Mouse (Mus musculus): ENCODE measurements around the gene Wwp2. TPM values are rescaled to one million over a fixed set of nuclear protein-coding genes. Genes with fewer than 3 reads are reported as not detected.

The Wwp2 gene
- total RNA-seq, 2 experiments from 2014 or later = 15.2 to 23.4 TPM

DNA sequence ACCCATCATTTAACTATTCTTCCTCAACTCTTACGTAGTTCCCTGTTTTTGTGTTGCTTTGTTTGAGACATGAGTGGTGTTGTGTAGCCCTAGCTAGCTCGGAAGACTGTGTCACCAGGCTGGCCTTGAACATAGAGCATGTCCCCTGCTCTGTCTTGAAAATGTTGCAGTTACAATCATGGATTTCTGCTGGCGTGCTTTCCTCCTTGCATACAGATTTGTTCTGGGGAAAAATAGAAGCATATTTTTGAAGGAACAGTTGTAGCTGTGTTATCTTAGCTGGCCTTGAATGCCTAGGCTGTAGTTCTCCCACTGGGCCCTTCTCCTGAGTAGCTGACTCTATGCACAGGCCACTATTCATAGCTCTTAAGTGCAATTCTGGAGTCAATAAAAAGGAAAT is 74.6 kb downstream of the Wwp2 start:
- no peak for DNase-seq

DNA sequence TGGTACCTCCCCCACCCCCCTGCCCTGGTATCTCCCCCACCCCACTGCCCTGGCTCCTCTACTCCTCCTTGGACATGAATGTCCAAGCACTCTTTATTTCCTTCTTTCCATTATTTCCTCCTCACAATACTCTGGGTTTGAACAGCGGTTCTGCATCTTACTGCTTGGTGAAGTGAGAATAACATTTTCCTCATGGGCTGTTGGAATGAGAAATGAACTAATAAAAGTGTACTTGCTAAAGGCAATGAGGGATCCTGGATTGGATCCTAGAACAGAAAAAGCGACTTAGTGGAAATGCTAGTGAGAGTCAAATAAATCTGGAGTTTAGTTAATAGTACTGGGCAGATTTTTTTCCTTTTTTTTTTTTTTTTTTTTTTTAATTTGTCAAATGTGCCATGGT is 77.1 kb downstream of the Wwp2 start:
- DNase-seq = no peak

DNA sequence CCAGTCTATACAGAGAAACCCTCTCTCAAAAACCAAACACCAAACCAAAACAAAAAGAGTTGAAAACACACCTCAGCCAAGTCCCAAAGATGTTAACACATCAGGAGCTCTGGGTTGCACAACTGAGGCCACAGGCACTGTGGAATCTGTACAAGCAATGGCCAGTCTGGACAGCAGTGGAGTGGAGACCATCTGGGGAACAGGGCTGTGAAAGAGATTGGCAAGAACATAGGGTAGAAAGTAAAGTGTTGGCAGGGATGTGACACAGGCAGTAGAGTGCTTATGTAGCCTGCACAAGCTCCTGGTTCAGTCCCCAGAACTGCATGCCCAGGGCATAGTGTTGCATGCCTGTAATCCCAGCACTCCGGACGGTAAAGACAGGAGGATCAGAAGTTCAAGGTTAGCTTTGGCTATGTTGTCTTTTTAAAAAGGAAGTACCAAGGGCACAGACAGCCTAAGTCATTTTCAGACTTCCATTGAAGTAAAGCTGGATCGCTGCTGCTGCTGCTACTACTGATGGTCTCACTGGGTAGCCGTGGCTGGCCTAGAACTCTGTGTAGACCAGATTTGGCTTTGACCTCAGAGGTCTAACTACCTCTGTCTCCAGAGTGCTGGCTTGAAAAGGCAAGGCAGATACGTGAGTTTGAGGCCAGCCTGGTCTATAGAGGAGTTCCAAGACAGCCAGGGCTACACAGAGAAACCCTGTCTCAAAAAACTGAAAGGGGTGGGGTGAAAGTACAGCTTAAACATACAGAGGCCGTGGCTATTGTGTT is 79.0 kb downstream of the Wwp2 start:
- no peak for DNase-seq

DNA sequence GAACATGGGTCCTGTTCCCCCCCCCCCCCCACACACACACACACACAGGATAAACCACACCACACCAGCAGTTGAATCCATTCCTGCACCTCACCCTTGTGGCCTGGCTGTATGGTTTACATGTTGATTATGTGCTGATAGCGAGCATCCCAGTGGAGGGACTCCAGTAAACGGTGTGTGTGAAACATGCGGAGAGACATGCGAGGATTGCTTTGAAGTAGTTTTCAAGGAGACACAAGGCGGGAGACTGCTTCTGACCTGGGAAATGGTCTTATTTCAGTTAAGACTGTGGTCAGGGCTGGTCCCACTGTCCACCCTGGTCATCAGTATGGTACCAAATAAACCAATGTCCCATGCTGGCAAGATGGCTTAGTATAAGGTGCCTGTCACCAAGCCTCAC is 82.6 kb downstream of the Wwp2 start:
- DNase-seq = no peak

DNA sequence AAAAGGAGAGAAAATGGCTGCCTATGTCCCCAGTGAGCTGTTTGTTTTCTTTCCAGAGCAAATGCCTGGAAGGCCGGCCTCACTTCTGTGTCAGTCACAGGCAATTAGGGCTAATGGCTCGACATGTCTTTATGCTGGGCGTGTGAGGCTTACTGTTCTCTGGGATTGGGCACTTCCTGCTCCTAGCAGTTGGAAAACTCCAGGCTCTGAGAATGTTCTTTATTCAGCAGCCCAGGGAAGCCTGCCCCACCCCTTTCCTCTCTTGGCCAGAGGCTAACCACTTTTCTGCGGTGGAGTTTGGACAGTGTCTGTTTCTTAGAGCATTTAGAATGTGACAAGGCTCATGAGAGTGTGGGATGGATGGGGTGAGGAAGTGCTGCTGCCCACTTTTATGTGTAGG is 83.7 kb downstream of the Wwp2 start:
- DNase-seq = peak; percentile 20

DNA sequence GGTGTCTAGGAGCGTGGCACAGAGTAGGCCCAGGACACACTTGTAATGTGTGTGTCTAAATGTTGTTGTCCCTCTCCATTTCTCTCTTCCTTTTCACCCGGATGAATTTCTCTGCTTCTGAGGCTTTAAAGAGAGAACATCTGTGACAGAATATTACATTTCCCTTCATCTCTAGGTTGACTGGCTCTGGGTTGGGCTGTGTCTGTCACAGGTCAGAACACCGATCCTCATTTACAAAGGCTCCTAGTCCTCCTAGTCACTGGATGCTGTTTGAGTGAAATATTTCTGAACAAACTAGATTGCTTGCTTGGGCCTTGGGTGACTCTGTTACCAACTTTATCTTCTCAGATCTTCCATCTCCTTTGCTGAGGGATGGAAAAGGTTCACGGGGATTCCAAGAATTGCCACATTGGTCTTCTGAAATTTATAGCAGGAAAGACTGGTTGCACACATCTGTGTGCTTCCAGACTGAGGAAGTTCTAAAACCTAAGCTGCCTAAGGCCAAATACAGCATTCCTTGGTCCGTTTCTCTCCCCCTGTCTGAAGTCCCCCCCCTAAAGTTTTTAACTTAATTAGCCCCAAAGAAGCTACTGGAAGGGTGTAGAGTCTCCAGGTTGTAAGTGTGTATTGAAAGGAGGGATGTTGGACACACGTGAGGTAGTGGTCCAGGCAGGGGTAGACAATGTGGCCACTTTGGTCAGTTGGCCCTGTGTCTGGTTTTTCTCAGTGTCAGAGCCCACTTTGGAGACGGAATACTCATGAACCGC is 85.8 kb downstream of the Wwp2 start:
- DNase-seq = no peak

DNA sequence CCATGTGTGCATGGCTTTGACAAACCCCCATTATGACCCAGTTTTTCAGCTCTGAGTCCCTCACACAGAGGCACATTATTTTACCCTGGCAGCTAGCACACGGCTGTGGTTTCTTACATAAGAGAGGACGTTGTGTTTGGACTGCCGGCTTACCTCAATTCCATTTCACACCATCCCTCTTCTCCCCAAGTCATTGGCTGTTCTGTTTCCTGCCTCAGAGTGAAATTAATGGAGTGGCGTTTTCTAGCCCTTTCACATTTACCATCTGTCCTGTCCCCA is 86.3 kb downstream of the Wwp2 start:
- no peak for DNase-seq

DNA sequence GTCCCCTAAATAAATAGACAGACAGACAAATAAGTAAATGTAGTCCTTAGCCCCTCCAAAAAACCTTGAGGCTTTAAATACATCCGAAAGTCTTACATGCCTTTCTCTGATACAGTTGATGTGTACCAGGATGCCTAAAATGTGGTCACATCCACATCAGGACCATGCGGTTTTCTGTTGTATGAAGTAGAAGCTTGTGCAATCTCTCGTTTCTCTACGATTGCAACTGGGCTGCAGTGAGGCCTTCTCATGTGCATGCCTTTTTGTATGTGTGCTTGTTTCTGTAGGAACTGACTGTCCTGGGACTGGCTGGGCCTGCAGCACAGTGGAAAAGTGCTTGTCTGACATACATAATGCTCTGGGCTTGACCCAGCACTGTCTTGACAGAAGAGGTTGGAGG is 88.4 kb downstream of the Wwp2 start:
- DNase-seq = no peak

DNA sequence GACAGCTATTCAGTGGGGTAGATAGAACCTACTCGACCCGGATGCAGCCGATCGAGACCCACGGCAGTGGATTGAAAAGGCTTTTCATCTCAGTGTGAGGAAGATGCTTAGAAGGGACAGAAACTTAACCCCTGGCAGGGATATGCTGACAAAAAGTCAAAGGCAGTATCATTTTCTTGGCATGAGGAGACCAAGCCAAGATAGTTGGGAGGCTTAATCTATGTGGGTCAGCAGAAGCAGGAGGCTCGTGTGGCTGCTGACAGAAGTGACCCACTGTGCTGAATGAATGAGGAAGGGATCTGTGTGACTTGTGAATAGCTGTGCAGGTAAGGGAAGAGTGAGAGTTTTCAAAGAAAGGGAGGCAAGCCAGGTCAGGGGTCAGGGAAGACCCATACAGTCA is 92.6 kb downstream of the Wwp2 start:
- no peak for DNase-seq

DNA sequence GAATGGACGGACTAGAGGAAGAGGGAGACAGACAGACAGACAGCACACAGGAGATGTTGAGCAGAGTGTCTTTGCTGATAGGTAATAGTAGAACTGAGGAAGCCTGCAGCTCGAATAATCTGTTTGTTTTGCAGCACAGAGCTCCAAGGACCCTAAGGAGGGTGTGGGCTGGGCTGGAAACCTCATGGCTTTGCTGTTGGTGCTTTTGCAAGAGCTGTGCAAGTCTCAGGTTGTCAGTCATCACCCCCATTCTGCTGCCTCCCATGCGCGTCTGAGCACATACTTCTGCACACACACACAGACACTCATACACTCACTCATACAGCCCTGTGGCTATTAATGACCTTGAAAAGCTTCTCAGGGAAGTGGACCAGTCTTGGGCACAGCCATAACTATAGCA is 101.3 kb downstream of the Wwp2 start:
- no peak for DNase-seq

DNA sequence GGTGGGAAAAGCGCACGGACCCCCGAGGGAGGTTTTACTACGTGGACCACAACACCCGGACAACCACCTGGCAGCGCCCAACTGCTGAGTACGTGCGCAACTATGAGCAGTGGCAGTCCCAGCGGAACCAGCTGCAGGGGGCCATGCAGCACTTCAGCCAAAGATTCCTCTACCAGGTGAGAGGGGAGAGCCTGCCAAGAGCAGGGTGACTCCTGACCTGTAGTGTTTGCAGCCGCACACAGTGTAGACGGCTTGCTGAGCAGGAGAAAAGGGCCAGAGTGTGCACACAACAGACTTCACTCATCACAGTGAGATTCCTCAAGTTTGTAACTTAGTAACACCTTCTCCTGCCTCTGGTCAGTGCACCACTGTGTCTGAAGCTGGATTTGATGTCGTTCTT is 104.5 kb downstream of the Wwp2 start:
- no peak for DNase-seq

DNA sequence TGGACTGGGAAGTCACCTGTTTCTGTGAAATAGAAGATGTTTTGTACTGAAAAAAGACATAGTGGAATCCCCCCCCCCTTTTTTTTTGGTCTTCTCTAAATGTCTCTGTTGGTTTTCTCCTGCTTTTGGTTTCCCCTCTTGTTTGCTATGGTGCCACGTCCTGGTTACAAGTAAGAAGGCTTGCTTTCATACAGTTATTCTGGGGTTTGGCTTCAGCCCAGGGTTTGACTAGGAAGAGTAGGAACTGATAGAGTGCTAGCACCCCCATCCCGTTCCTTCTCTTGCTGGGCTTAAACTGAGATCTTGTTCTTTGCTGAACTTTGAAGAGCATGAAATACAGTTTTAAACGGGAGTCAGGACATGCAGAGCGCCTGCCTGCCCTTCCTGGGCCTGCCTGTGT is 105.2 kb downstream of the Wwp2 start:
- DNase-seq = no peak

DNA sequence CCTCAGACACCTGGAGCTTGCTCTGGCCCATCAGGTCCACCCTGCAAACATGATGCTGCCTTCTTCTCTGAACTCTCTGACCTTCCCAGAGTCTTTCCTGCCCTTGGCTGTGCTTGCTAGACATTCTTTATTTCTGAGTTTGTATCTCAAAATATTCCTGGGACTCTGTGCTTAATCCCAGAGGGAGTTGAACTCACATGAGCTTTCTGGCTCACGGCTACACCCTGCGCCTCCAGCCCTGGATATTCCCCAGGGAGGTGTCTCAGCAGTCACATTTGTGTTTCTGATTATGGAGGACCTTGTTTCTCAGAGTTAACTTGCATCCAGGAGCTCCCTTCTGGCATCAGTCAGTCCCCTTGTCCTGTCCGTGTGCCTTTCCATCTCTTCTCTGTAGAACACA is 106.0 kb downstream of the Wwp2 start:
- DNase-seq = no peak

DNA sequence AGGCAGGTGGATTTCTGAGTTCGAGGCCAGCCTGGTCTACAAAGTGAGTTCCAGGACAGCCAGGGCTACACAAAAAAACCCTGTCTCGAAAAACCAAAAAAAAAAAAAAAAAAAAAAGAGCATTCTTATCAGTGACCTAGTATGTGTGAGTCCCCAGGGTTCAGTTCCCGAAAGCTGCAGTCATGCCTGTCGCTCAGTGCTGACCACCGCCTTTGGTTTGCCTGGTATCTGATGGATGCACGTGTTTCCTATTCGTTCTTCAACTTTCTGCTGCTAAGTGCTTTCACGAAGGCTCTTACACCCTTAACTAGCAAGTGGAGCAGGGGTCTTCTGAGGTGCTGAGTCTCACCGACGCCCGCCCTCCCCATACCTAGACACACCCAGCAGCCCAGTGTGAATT is 107.5 kb downstream of the Wwp2 start:
- DNase-seq = no peak

DNA sequence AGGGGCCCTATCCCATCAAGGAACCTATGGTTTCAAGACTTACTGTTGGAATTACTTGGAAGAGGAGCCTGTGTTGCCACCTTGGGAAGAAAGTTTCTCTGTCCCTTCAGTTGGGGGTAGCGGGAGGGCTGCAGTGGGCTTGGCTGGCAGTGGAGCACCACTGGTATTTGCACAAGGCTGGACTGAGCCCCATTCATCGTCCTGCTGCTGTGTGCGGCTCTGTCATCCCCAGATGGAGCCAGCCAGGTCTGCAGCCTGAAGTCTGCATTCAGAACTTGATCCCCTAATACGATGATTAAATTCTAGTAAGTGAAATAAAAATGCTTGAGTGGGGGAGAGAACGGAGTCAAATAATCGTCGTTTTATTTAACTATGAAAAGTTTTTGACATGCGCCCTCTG is 108.0 kb downstream of the Wwp2 start:
- no peak for DNase-seq

DNA sequence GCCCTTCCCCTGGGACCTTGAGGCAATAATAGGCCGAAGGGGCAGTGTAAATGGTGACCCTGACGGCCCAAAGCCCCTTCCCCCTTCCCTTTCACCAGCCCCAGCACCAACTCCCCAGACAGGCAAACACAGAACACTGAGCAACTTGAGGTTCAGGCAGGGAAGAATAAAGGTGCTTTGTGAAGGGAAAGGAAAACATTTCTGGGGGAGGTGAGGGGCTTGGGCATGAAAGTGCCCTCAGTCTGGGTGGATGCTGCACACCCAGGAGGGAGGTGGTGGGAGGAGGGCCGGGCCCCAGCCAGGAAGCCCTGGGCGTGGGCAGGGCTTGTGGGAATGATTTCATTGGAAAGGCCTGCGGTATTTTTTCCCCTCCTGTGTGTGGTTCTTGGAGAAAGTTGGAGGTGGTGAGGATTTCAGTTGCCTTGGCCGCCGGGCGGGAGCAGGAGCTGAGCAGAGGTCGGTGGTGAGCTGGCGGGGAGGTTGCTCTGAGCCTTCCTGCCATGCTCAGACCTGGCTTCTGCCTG is 108.5 kb downstream of the Wwp2 start:
- peak; percentile 25 for DNase-seq

DNA sequence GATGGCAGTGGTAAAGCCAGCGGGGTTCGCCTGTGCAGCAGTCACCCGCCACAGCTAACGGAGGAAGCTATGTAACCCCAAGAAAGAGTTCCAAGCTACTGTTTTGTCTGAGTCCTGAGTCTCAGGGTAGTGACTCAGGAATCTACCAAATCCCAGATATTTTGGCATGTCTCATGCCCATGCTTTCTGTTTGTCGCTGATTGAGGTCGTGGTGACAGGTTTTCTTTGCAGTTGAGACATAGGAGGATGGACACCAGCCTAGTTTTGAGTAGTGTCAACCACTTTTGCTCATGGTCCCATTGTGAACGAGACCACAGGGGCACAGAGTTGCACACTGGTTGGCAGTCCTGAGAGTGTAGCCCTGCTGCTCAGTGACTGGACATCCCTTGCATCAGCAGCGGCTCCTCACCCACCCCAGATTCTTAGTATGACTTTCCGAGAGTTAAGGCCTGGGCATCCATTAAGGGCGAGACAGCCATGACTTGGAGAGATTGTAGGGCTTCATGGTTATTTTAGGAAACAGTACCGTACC is 109.5 kb downstream of the Wwp2 start:
- no peak for DNase-seq

DNA sequence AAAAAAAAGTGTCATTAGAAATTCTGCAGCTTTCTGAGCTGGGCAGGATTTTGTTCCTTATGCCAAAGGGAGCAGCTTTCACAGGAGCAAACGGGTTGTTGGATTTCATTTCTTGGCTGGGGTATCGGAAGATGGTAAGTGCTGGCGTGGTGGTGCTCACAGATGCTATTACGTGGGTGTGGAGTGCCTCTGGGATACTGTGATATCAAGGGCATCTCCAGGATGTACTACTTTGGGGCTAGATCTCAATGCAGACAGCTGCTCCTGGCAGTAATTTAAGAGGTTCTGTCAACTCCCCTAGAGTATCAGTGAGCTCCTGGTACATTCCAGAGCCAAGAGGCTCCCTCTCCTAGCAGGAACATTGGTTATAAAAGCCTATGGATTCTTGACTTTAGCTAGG is 110.0 kb downstream of the Wwp2 start:
- DNase-seq = no peak

DNA sequence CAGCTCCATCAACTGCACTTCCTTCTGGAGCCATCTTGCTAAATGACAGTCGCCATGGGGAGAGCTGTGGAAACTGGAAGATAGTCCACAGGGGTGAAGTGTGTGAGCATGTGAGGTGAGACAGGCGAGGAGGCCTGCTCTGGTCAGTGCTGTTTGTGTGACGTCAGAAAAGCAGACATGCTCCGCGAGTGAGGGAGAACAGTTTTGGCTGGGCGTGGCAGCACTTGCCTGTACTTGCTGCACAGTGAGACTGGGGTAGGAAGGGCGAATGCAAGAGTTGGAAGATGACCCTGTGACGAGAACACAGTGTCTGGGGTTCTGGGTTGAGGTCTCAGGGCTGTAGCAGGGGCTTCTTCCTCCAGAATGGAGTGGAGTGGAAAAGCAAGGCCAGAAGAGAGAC is 110.7 kb downstream of the Wwp2 start:
- no peak for DNase-seq

DNA sequence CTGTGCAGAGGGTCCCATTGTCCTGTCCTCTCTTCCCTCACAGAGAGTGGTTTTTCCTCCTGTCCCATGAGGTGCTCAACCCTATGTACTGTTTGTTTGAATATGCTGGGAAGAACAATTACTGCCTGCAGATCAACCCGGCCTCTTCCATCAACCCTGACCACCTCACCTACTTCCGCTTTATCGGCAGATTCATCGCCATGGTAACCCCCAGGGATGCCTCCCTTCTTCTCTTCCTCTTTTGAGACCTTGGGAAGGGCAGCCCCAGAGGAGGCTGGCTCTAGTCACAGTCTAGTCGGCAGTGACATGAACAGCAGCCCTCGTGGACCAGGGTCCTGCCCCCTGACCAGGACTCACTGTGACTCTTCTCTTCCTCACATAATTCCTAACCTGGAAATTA is 116.1 kb downstream of the Wwp2 start:
- no peak for DNase-seq

DNA sequence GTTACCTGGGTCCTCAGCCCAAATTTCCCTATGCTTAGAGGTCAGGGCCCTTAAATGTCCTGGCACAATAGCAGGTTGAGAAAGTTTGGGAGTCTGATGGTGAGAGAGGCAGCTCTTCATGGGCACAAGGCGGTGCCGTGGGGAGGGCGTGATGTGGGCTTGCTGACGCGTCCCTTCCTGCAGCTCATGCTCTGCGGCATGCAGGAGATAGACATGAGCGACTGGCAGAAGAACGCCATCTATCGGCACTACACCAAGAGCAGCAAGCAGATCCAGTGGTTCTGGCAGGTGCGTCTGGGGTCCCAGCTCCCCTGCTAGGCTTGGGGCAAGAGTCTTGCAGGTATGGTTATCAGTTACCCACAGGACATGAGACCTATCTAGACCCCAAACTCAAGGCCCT is 119.1 kb downstream of the Wwp2 start:
- no peak for DNase-seq

DNA sequence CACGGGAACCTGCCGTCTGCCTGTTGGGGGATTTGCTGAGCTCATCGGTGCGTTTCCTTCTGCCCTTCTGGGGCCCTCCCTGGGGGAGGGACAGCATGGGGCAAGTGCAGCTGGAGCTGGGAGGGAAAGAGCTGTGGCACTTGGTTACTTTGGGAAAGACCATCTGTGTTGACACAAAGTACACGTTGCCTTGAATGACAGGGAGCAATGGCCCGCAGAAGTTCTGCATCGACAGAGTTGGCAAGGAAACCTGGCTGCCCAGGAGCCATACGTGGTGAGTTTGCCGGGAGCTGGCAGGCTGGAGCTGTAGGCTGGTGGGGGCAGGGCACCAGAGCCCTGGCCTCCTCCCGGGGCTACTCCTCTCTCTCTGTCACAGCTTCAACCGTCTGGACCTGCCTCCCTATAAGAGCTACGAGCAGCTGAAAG is 120.4 kb downstream of the Wwp2 start:
- DNase-seq = no peak

DNA sequence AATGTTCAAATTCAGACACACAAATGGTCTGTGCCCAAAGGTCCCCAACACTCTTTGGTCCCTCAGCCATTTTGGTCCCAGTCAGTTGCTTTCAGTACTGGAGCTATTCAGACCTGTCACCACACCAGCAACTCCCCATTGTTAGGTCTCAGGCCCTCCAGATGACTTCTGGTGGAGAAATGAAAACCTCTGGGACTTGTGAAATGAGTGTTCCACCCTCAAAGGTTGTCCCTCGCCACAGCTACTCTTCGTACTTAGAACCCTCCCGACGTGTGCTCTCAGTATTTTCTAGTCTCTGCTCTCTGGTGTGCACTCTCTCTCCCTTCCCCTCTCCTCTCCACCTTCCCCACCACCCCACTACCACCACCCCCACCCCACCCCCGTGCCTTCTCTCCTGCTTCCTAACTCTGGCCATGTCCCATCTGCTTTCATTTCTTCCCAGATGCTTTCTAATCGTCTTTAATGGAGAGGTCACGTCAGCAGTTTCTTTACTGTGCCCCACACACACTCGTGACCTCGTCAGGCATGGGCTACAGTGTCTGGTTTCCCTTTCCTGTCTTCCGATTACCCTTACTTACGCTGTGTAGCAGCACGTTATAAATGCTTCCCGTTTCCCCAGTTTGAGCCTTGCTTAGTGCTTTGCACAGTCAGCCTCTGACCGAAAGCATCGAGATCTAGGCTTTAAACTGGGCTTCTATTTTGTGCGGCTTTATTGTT is 124.8 kb downstream of the Wwp2 start:
- no peak for DNase-seq

Measured in gastrocnemius, postnatal 10 days (tissue).